Mouse (Mus musculus) heart, postnatal 0 days (tissue): ENCODE results near the gene B4galnt1. TPM values are rescaled to one million over a fixed set of nuclear protein-coding genes. Genes with fewer than 3 reads are reported as not detected.

ENCODE experiments used
- ATAC-seq: fragments of 200-750 bp; cut with Nextera tagmentation; 2 replicates; pipeline ENCODE4 v1.8.0; 2017; ENCODE audit warnings: low read depth, moderate number of reproducible peaks, moderate library complexity; ENCODE audit not compliant: insufficient read depth
- DNase-seq: peaks from one replicate; pipeline ENCODE4 v3.0.0-alpha.2; 2016; ENCODE audit warnings: low spot score
- H3K27ac ChIP-seq: fragments of 300-500 bp; sonication (generic); 2 replicates; pipeline ENCODE4 v1.5.1; 2014; ENCODE audit warnings: low read depth, mild to moderate bottlenecking
- H3K27me3 ChIP-seq: fragments of 300-500 bp; sonication (generic); 2 replicates; pipeline ENCODE4 v1.6.1; 2014; ENCODE audit warnings: low read length, mixed read lengths; ENCODE audit not compliant: control insufficient read depth, insufficient read depth
- H3K36me3 ChIP-seq: fragments of 300-500 bp; sonication (generic); replicated peaks from 2 replicates; pipeline ENCODE4 v1.6.1; 2014; ENCODE audit warnings: low read length, mixed read lengths; ENCODE audit not compliant: control insufficient read depth, insufficient read depth
- H3K4me1 ChIP-seq: fragments of 300-500 bp; sonication (generic); 2 replicates; pipeline ENCODE4 v1.6.1; 2014; ENCODE audit warnings: antibody characterized with exemption; ENCODE audit not compliant: control insufficient read depth, insufficient read depth
- H3K4me2 ChIP-seq: fragments of 300-500 bp; sonication (generic); 2 replicates; pipeline ENCODE4 v1.6.1; 2014; ENCODE audit warnings: low read depth, mild to moderate bottlenecking, low read length, moderate library complexity
- H3K4me3 ChIP-seq: fragments of 300-500 bp; sonication (generic); 2 replicates; pipeline ENCODE4 v1.5.1; 2014; ENCODE audit warnings: low read depth, low read length
- H3K9ac ChIP-seq: fragments of 300-500 bp; sonication (generic); replicated peaks from 2 replicates; pipeline ENCODE4 v1.6.1; 2014; ENCODE audit warnings: low read depth, low read length, mixed read lengths
- H3K9me3 ChIP-seq: fragments of 300-500 bp; sonication (generic); replicated peaks from 2 replicates; pipeline ENCODE4 v1.6.1; 2016; ENCODE audit warnings: low read length; ENCODE audit not compliant: control insufficient read depth
- CTCF ChIP-seq: IDR thresholded peaks from 2 replicates; pipeline ENCODE4 v1.5.1; 2016; ENCODE audit warnings: antibody characterized with exemption, control low read depth, low read depth
- EP300 ChIP-seq: IDR thresholded peaks from 2 replicates; pipeline ENCODE4 v1.6.1; 2016; ENCODE audit warnings: antibody characterized with exemption, low read depth
- WGBS: fragments of 180-500 bp; shearing (Covaris S2); extraction: QIAGEN DNeasy Blood & Tissue Kit; methylation state at CpG from one replicate; pipeline ENCODE4 v1.1.7; 2014; 5-methylcytosine and 5-hydroxymethylcytosine counted together
- polyA plus RNA-seq: library from polyadenylated mRNA; unstranded; fragments of >200 nt; fragmentation: Nextera tagmentation; extraction: Ambion mirVana; gene quantifications from 2 replicates; pipeline ENCODE4 v1.2.1, GENCODE M21; 2015
- total RNA-seq: library from RNA; depleted of rRNA; stranded (reverse); fragments of >200 nt; gene quantifications from 2 replicates; pipeline ENCODE4 v1.2.3, GENCODE M21; 2014; ENCODE audit warnings: low replicate concordance

Gene B4galnt1
- total and polyA plus RNA-seq, 2 experiments from 2014 or later, result 0.72 to 2.3 TPM

DNA sequence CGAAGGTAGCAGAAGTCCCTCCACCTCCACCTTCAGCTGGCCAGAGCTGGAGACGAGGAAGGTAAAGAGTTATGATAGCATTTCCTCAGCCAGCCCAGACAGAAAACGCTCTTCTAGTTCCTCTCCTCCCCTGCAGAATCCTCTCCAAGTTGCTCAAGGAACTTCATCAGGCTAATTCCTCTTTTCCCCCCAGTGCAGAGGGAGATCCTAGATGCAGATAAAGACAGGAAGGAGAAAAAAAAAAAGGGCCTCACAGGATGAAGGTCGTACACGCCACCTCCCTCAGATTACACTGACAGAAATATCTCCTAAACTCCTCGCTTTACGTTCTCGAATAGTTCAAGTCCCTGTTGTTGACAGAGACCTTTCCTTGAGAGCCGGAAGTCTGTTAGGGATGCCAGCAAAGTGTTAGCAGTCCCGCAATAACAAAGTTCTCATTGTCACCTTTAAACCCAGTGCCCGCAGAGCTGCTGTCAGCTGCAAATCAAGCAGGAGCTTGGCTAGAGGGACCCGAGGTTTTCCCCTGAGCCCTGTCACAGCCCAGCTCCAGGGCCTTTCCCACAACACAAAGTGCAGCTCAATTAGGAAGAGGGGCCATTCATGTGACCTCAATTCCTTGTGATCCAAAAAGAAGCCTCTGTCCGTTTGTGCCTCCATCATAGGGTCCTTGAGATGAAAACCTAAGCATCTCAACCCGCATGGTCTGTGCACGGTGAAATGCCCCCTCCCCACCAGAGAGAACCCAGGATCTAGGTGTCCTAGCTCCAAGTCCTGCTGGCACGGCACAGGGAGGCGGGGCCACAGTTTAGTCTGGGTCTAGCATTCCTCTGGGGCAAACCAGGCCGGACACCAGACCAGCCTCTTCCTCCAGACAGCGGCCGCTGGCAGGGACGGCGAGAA is 29.7 kb downstream of the B4galnt1 start:
- ATAC-seq, result peak; percentile 42
- Histone ChIP-seq H3K4me2 (peak overlapping the region; percentile 99), H3K4me3 (peak overlapping the region; percentile 98), H3K9ac (peak overlapping the region; percentile 86), H3K36me3 (peaks cover 18% of the 10 kb centered on the region), H3K27me3 (no peaks in the 10 kb centered on the region), H3K9me3 (no peaks in the 10 kb centered on the region), H3K27ac (peak overlapping the region; percentile 94), H3K4me1 (peaks cover 14% of the 10 kb centered on the region)
- DNase-seq, result peak; percentile 43
- WGBS, result 14% methylated on average over 22 of the region's 22 CpGs
- no peak for TF ChIP-seq EP300
- no peak for TF ChIP-seq CTCF

DNA sequence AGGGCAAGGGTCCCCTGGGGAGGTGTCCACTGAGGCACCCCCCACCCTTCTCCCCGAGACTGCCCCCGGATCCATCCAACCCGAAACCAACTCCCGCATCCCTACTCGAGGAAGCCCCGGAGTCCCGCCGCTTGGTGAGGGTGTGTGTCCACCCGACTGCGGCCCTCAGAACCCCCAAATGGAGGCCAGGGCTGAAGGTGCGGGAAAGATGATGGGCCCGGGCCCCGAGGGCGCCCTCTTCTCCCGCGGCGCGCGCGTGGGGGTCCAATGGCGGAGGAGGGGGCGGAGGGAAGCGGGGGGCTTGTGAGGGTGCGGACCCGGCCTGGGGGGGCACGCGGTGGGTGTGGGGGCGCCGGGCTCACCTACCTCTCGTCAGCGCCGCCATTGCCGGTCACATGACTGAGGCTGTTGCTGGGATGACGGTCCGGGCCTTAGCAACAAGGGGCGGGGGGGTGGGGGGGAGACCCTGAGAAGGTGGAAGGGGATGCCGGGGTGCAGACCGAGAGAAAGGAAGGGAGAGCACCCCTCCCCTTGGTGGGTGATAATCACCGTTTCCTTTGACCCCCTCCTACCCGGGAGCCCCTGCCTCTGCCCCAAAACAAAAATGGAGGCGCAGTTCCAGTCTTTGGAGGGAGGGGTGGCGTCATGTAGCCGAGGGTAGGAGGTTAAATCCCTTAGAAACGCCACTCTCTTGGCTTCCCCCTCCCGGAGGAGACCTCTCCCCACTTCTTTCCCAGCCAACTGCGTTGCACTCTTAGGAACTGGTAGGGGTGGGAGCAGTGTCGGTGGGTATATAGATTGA is 30.5 kb downstream of the B4galnt1 start, which contains the start of gene Dtx3:
TSS of gene Dtx3 (minus strand) at position 401 of the 802 bp plus-strand sequence.
- Histone ChIP-seq H3K36me3 (peaks cover 21% of the 10 kb centered on the region), H3K9me3 (no peaks in the 10 kb centered on the region), H3K9ac (peak within 1 kb of the TSS; percentile 86), H3K4me2 (peak within 1 kb of the TSS; percentile 99), H3K4me1 (peaks cover 14% of the 10 kb centered on the region), H3K4me3 (peak within 1 kb of the TSS; percentile 98), H3K27me3 (no peaks in the 10 kb centered on the region), H3K27ac (peak within 1 kb of the TSS; percentile 94)
- no peak for TF ChIP-seq EP300
- TF ChIP-seq CTCF, result no peak
- ATAC-seq (peak; percentile 52), DNase-seq (peak; percentile 45)
- under 1% methylated on average over 42 of the region's 47 CpGs for WGBS

DNA sequence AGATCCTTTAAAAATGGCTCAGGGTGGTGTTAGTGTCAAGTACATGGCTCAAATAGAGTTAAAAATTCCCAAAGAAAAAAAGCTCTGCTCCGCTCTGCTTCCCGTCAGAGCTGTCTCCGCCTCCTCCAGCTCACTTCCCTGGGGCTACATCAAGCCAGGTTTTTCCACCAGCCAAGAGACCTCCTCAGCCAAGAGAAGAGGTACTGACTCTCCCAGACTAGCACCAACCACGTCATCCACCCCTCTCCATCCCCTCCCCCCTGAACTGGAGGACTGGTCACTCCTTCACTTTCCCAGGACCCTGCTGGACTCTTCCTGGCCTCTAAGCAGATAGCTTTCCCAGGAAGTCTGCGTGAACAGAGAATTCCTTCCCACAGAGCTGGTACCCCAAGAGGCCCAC is 31.4 kb downstream of the B4galnt1 start:
- ATAC-seq, result peak; percentile 72
- TF ChIP-seq EP300 (no peak), CTCF (no peak)
- no peaks in the 10 kb centered on the region for H3K27me3 ChIP-seq
- peak overlapping the region; percentile 94 for H3K27ac ChIP-seq
- H3K9ac ChIP-seq, result peak overlapping the region; percentile 86; the same call in 1 of the 2 replicates
- H3K36me3 ChIP-seq, result peaks cover 25% of the 10 kb centered on the region
- peak; percentile 87 for DNase-seq
- no peaks in the 10 kb centered on the region for H3K9me3 ChIP-seq
- H3K4me2 ChIP-seq, result peak overlapping the region; percentile 99
- 5% methylated on average over 5 of the region's 5 CpGs for WGBS
- peak overlapping the region; percentile 98 for H3K4me3 ChIP-seq
- H3K4me1 ChIP-seq, result peaks cover 14% of the 10 kb centered on the region

DNA sequence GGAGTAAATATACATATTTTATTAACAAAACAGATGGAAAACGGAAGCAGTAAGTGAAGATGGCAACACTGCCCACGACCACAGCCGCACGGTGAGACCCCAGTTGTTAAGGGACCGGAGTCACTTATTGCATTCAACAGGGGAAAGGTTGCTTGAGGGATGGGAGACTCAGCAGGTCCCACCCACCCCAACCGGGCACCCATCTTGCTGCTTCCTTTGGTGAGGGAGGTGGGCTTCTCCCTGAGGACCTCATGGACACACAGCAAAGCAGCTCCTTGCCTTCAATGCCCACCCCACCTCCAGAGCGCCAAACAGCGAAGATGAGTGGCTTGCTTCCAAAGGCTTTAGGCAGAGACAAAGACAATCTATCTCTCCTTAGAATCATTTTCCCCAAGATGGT is 32.1 kb downstream of the B4galnt1 start:
- Histone ChIP-seq H3K9ac (no peak overlapping the region), H3K4me3 (no peak overlapping the region), H3K9me3 (no peaks in the 10 kb centered on the region), H3K27me3 (no peaks in the 10 kb centered on the region), H3K4me1 (peaks cover 14% of the 10 kb centered on the region), H3K4me2 (no peak overlapping the region), H3K27ac (no peak overlapping the region), H3K36me3 (peaks cover 31% of the 10 kb centered on the region)
- 87% methylated on average over 8 of the region's 8 CpGs for WGBS
- no peak for ATAC-seq
- TF ChIP-seq CTCF, result no peak
- no peak for TF ChIP-seq EP300
- no peak for DNase-seq

- Histone ChIP-seq H3K27ac (no peak overlapping the region), H3K4me2 (no peak overlapping the region), H3K4me1 (peaks cover 14% of the 10 kb centered on the region), H3K4me3 (no peak overlapping the region), H3K9ac (no peak overlapping the region), H3K36me3 (peaks cover 36% of the 10 kb centered on the region), H3K27me3 (no peaks in the 10 kb centered on the region), H3K9me3 (no peaks in the 10 kb centered on the region)
- WGBS, result 71% methylated on average over 11 of the region's 11 CpGs
- ATAC-seq, result no peak
- TF ChIP-seq CTCF (no peak), EP300 (no peak)
- DNase-seq, result no peak
These were observed 32.6 kb downstream of the B4galnt1 start for GRCm38 (mm10) chr10:127197505-127198110.
